Mouse (Mus musculus) forebrain, embryonic 14.5 days (tissue): ENCODE measurements around the gene Gm17482. TPM values are rescaled to one million over a fixed set of nuclear protein-coding genes. Genes with fewer than 3 reads are reported as not detected.

Experiments
- ATAC-seq: fragments of 200-750 bp; cut with Nextera tagmentation; 2 replicates; pipeline ENCODE4 v1.8.0; 2017; ENCODE audit warnings: mild to moderate bottlenecking, moderate library complexity
- DNase-seq: peaks from one replicate; pipeline ENCODE4 v3.0.0-alpha.2; 2015; ENCODE audit warnings: low spot score
- H3K27ac ChIP-seq: fragments of 300-500 bp; sonication (generic); 2 replicates; pipeline ENCODE4 v1.5.1; 2014; ENCODE audit warnings: low read depth, mild to moderate bottlenecking, control low read depth, low read length, moderate library complexity
- H3K27me3 ChIP-seq: fragments of 300-500 bp; sonication (generic); replicated peaks from 2 replicates; pipeline ENCODE4 v1.6.1; 2014; ENCODE audit warnings: low read length, control low read depth, mixed read lengths; ENCODE audit not compliant: control insufficient read depth, insufficient read depth
- H3K36me3 ChIP-seq: fragments of 300-500 bp; sonication (generic); 2 replicates; pipeline ENCODE4 v1.6.1; 2014; ENCODE audit warnings: low read length, control low read depth; ENCODE audit not compliant: control insufficient read depth, insufficient read depth
- H3K4me1 ChIP-seq: fragments of 300-500 bp; sonication (generic); 2 replicates; pipeline ENCODE4 v1.6.1; 2014; ENCODE audit warnings: antibody characterized with exemption, low read length, control low read depth; ENCODE audit not compliant: control insufficient read depth, insufficient read depth
- H3K4me2 ChIP-seq: fragments of 300-500 bp; sonication (generic); 2 replicates; pipeline ENCODE4 v1.6.1; 2014; ENCODE audit warnings: mild to moderate bottlenecking, control low read depth, low read length
- H3K4me3 ChIP-seq: fragments of 300-500 bp; sonication (generic); 2 replicates; pipeline ENCODE4 v1.5.1; 2014; ENCODE audit warnings: low read depth, low read length, control low read depth
- H3K9ac ChIP-seq: fragments of 300-500 bp; sonication (generic); 2 replicates; pipeline ENCODE4 v1.6.1; 2014; ENCODE audit warnings: mild to moderate bottlenecking, low read length, control low read depth, moderate library complexity
- H3K9me3 ChIP-seq: fragments of 300-500 bp; sonication (generic); replicated peaks from 2 replicates; pipeline ENCODE4 v1.6.1; 2016; ENCODE audit warnings: low read length, control low read depth, mixed read lengths; ENCODE audit not compliant: control insufficient read depth
- WGBS: fragments of 180-500 bp; shearing (Covaris S2); extraction: QIAGEN DNeasy Blood & Tissue Kit; methylation state at CpG from one replicate; pipeline ENCODE4 v1.1.7; 2014; 5-methylcytosine and 5-hydroxymethylcytosine counted together
- polyA plus RNA-seq: library from polyadenylated mRNA; unstranded; fragments of >200 nt; fragmentation: Nextera tagmentation; extraction: Ambion mirVana; gene quantifications from 2 replicates; pipeline ENCODE4 v1.2.1, GENCODE M21; 2014

Gm17482 gene
- polyA plus RNA-seq, 1 experiment from 2014 or later: not detected

GRCm38 (mm10) chr6:115213129-115213528, 14.0 kb upstream of the Gm17482 start:
- Histone ChIP-seq H3K4me3 (no peak overlapping the region), H3K4me1 (no peaks in the 10 kb centered on the region), H3K9ac (no peak overlapping the region), H3K4me2 (no peak overlapping the region), H3K9me3 (no peaks in the 10 kb centered on the region), H3K36me3 (no peaks in the 10 kb centered on the region), H3K27me3 (no peaks in the 10 kb centered on the region), H3K27ac (no peak overlapping the region)
- DNase-seq (no peak), ATAC-seq (no peak)
- 63% methylated on average over 5 of the region's 5 CpGs for WGBS

- Histone ChIP-seq H3K36me3 (no peaks in the 10 kb centered on the region), H3K4me1 (no peaks in the 10 kb centered on the region), H3K9ac (no peak overlapping the region), H3K4me2 (no peak overlapping the region), H3K4me3 (no peak overlapping the region), H3K27me3 (no peaks in the 10 kb centered on the region), H3K9me3 (no peaks in the 10 kb centered on the region), H3K27ac (no peak overlapping the region)
- WGBS: 74% methylated on average over 8 of the region's 8 CpGs
- ATAC-seq: no peak
- DNase-seq: peak; percentile 58
These were observed 5.9 kb upstream of the Gm17482 start for GRCm38 (mm10) chr6:115221215-115221641.

GRCm38 (mm10) chr6:115225519-115225918, 1.6 kb upstream of the Gm17482 start:
- Histone ChIP-seq H3K36me3 (no peaks in the 10 kb centered on the region), H3K4me3 (no peak overlapping the region), H3K27me3 (no peaks in the 10 kb centered on the region), H3K27ac (no peak overlapping the region), H3K4me1 (no peaks in the 10 kb centered on the region), H3K9ac (no peak overlapping the region), H3K9me3 (no peaks in the 10 kb centered on the region), H3K4me2 (no peak overlapping the region)
- ATAC-seq (no peak), DNase-seq (peak; percentile 76)
- 40% methylated on average over 3 of the region's 3 CpGs for WGBS

GRCm38 (mm10) chr6:115227529-115227928, 386 bp downstream of the Gm17482 start:
- Histone ChIP-seq H3K27ac (no peak overlapping the region), H3K4me2 (no peak overlapping the region), H3K27me3 (no peaks in the 10 kb centered on the region), H3K4me3 (no peak overlapping the region), H3K9ac (no peak overlapping the region), H3K4me1 (no peaks in the 10 kb centered on the region), H3K9me3 (no peaks in the 10 kb centered on the region), H3K36me3 (no peaks in the 10 kb centered on the region)
- peak; percentile 54 for ATAC-seq
- DNase-seq: peak; percentile 91
- 2% methylated on average over 2 of the region's 2 CpGs for whole genome bisulfite sequencing

GRCm38 (mm10) chr6:115230557-115230956, 3.4 kb downstream of the Gm17482 start:
- no peak overlapping the region for H3K4me3 ChIP-seq
- no peak overlapping the region for H3K27ac ChIP-seq
- no peaks in the 10 kb centered on the region for H3K9me3 ChIP-seq
- 58% methylated on average over 3 of the region's 3 CpGs for WGBS
- no peak for DNase-seq
- H3K4me1 ChIP-seq: no peaks in the 10 kb centered on the region
- no peaks in the 10 kb centered on the region for H3K36me3 ChIP-seq
- no peak overlapping the region for H3K4me2 ChIP-seq
- H3K9ac ChIP-seq: no peak overlapping the region
- ATAC-seq: no peak
- no peaks in the 10 kb centered on the region for H3K27me3 ChIP-seq

- no peaks in the 10 kb centered on the region for H3K4me1 ChIP-seq
- DNase-seq (no peak), ATAC-seq (no peak)
- H3K27ac ChIP-seq: no peak overlapping the region
- H3K9me3 ChIP-seq: no peaks in the 10 kb centered on the region
- no peak overlapping the region for H3K9ac ChIP-seq
- H3K27me3 ChIP-seq: no peaks in the 10 kb centered on the region
- 81% methylated on average over 4 of the region's 4 CpGs for WGBS
- H3K36me3 ChIP-seq: no peaks in the 10 kb centered on the region
- H3K4me3 ChIP-seq: no peak overlapping the region
- H3K4me2 ChIP-seq: no peak overlapping the region
These were observed 4.7 kb downstream of the Gm17482 start for GRCm38 (mm10) chr6:115231836-115232235.

- no peak overlapping the region for H3K4me3 ChIP-seq
- WGBS: 96% methylated on average over 1 of the region's 1 CpGs
- DNase-seq (no peak), ATAC-seq (no peak)
- no peak overlapping the region for H3K4me2 ChIP-seq
- H3K36me3 ChIP-seq: no peaks in the 10 kb centered on the region
- H3K27me3 ChIP-seq: no peaks in the 10 kb centered on the region
- no peaks in the 10 kb centered on the region for H3K4me1 ChIP-seq
- H3K9ac ChIP-seq: no peak overlapping the region
- H3K27ac ChIP-seq: no peak overlapping the region
- no peaks in the 10 kb centered on the region for H3K9me3 ChIP-seq
These were observed 5.4 kb downstream of the Gm17482 start for GRCm38 (mm10) chr6:115232562-115232961.

- H3K4me1 ChIP-seq: no peaks in the 10 kb centered on the region
- no peak overlapping the region for H3K27ac ChIP-seq
- WGBS: 87% methylated on average over 9 of the region's 9 CpGs
- no peaks in the 10 kb centered on the region for H3K27me3 ChIP-seq
- H3K9me3 ChIP-seq: no peaks in the 10 kb centered on the region
- H3K4me3 ChIP-seq: no peak overlapping the region
- no peaks in the 10 kb centered on the region for H3K36me3 ChIP-seq
- no peak overlapping the region for H3K4me2 ChIP-seq
- DNase-seq (no peak), ATAC-seq (no peak)
- H3K9ac ChIP-seq: no peak overlapping the region
These were observed 11.2 kb downstream of the Gm17482 start for GRCm38 (mm10) chr6:115238031-115239027.

- Histone ChIP-seq H3K27ac (no peak overlapping the region), H3K9ac (no peak overlapping the region), H3K9me3 (no peaks in the 10 kb centered on the region), H3K4me3 (no peak overlapping the region), H3K36me3 (no peaks in the 10 kb centered on the region), H3K4me2 (no peak overlapping the region), H3K4me1 (no peaks in the 10 kb centered on the region), H3K27me3 (no peaks in the 10 kb centered on the region)
- WGBS: 85% methylated on average over 7 of the region's 7 CpGs
- DNase-seq (no peak), ATAC-seq (no peak)
These were observed 12.2 kb downstream of the Gm17482 start for GRCm38 (mm10) chr6:115239335-115239734.
